Mouse (Mus musculus): ENCODE data around the gene Dnajb6. TPM values are rescaled to one million over a fixed set of nuclear protein-coding genes. Genes with fewer than 3 reads are reported as not detected.
"Not testable (repeated sequence)": the region's sequence is repeated elsewhere in the genome, so short reads cannot be mapped to it uniquely, and the experiment has no call there.

Gene Dnajb6
- polyA plus RNA-seq, 1 experiment from 2014 or later: 189 TPM

GRCm38 (mm10) chr5:29759318-29759717 lies 23.8 kb downstream of the Dnajb6 start:
- DNase-seq (ENCODE audit: low spot score): no peak

GRCm38 (mm10) chr5:29770935-29771334 lies 35.4 kb downstream of the Dnajb6 start:
- no peak for DNase-seq (ENCODE audit: low spot score)

DNA sequence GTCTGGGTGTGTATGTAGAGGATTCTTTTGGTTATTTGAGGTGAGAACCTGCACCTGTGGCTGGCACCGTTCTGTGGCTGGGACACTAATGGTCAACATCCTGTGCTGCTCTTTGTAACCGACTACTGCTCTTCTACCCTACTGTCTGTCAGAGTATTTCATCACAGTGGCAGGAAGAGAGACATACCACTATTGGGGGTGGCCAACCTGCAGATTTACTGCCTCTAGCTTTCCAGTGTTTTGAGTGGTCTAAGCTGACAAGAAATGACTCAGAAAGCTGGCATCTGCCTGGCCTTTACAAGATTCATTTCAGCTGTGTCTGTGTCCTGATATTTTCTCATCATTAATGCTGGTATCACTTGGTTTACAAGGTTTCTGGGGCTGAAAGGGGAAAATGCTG lies 36.5 kb downstream of the Dnajb6 start:
- DNase-seq (ENCODE audit: low spot score): no peak

GRCm38 (mm10) chr5:29772651-29773330 lies 37.3 kb downstream of the Dnajb6 start:
- no peak for DNase-seq (ENCODE audit: low spot score)

DNA sequence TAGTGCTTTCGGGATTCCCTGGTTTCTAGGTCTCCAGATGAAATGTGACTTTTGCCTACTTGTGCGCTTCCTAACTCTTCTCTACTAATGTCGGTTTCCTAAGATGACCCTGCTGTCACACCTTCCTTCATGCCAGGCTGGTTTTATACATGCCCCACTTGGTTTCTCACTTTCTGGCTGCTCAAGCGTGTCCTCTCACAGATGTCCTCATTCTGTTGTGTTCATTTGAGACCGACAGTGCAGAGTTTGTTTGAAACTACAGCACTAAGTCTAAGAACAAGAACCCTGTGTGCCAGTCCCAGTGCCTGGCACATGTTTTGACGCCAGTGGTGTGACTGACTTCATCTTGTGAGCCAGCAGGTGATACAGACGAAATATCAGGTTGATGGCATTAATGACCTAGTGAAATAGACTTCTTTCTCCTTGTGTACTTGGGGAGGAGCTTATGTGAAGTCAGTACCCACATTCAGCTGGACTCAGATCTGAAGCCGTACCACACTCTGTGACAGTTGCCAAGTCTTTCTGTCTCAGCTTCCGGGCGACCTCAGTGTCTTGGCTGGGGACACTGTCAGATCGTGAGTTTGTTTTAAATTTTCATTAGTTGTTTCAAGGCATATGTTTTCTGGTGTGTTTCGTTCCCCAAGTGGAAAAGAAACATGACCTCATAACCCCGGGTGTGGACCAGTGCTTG lies 38.1 kb downstream of the Dnajb6 start:
- DNase-seq (ENCODE audit: low spot score): no peak

DNA sequence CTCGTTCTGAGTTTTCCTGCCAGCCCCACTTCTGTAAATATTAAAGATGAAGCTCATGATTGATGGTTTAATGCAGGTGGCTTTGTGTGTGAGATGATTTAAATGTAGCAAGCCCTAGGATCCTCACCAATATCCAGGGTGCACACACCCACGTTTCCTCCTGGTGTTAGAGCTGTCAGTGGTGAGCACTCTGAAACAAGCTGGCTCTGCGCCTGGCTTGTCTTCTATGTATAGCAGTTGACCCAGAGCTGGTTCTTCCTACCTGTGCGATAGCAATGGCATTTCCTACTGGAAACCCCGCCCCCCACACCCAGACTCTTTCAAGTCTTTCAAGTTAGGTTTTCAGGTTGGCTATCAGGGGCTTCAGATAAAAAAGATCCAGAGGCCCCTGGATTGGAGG lies 39.9 kb downstream of the Dnajb6 start:
- DNase-seq (ENCODE audit: low spot score): no peak

DNA sequence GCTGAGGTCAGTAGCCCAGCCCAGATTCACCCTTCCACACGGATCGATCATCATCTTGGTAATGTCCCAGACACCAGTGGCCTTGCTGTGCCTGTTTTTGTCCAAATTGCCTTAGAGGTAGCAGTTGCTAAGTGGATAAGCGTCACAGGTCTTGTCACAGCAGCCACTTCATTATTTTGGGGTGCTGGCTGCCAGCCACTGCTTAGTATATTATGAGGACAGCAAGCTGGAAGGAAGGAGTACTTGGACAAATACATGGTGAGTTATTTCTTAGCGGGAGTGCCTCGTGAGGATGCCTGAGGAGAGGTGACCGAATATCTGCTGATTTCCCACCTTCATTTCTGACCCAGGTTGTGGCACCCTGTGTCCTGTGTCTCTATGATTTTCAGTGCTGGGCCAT lies 42.5 kb downstream of the Dnajb6 start:
- DNase-seq (ENCODE audit: low spot score): no peak

DNA sequence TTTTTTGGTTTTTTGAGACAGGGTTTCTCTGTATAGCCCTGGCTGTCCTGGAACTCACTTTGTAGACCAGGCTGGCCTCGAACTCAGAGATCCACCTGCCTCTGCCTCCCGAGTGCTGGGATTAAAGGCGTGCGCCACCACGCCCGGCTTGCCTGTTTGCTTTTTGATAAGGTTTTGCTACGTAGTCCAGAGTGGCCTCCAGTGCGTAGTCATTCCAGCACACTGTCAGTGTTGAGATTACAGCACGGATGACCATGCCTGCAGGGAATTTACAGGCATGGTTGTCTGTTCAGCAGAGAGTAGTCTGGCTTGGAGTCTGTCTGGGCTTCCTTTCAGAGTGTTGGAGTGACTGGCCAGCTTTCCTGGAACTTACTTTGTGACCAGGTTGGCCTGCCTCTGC lies 44.2 kb downstream of the Dnajb6 start:
- DNase-seq (ENCODE audit: low spot score): not testable (repeated sequence)

DNA sequence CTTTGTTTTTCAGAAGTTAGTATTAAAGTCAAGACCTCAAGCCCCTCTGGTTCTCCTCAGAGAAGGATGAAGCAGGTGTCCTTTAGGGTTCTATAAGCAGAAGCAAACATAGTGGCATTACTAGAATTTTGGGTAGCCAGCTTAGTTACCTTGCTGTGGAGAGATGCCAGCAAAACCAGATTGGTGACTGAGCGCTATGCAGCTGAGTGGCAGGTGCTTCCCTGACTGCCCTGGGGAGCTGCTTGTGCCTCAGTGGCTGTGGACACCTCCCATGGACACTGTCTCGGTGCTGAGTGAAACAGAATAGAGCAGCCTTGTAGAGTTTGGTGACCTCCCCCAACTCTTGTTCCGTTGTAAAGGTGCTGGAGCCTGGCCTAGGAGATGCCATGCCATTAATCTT lies 46.8 kb downstream of the Dnajb6 start:
- no peak for DNase-seq (ENCODE audit: low spot score)

DNA sequence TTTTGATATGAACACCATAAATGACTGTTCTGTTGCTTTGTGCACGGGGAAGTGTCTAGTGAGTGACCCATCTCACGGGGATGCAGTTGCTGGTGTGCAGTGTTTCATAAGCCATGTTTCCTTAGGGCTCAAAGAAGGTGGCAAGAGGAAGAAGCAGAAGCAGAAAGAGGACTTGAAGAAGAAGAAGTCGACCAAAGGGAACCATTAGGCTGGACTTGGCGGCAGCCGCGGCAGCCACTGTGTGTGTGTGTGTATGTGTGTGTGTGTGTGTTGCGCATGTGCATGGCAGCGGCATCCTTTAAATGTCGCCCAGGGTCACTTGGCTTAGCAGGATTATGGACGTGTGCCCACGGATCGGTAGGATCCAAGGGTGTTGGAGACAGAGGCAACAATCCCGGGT lies 49.4 kb downstream of the Dnajb6 start:
- DNase-seq (ENCODE audit: low spot score): not testable (repeated sequence)

DNA sequence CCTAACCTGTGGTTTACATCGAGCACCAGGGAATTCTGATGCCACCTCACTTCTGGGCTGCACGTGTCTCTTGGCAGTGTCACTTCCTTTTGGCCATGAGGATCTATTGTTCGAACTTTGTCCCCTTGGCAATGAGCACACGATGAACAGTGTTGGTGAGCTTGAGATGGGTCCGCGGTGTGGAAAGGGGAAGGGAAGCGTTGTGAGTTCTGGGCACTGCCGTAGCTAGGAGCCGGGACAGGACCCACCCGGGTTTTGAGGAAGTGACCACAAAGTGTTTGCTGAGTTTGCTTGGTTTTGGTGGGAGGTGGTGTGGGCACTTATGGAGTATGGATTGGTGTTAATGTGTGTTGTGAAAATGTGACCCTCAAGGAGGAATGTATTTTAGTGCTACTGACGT lies 50.5 kb downstream of the Dnajb6 start:
- not testable (repeated sequence) for DNase-seq (ENCODE audit: low spot score)

DNA sequence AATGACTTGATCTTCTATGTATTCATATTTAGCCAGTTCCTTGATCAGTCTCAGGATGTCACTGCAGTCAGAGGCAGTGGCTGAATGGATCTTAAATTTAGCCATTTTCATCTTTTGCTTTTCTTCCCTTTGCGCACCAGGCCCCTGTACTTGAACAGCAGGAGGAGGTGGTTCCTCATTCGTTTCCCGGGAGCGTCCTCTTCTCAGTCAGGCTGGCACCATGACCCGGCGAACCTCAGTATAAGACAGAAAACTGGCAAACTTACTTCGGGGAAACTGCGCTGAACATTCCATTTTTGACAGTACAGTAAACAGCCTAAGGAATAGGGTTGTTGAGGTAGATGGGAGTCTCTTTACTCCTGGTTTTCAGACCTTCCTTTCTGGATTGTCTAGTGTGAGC lies 59.4 kb downstream of the Dnajb6 start:
- DNase-seq (ENCODE audit: low spot score): not testable (repeated sequence)

DNA sequence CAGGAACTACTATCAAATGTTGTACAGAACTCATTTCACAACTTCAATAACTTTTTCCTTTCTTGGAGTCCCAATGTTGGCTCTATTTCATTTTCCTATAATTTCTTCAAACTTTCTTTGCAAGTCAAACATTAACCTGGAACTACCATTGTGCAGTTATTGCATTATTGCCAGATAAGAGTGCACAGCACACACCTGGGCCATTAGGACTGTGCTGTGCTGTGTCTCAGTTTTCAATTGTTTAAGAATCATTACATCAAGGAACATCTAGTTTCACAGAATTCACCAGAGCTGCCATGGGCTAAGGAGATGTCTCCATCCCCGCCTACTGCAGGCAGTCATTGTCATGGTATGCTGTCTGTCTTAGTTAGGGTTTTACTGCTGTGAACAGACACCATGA lies 73.5 kb downstream of the Dnajb6 start:
- DNase-seq (ENCODE audit: low spot score): no peak

- not testable (repeated sequence) for DNase-seq (ENCODE audit: low spot score)
Measured at GRCm38 (mm10) chr5:29811377-29811921, 76.0 kb downstream of the Dnajb6 start.

- DNase-seq (ENCODE audit: low spot score): no peak
Measured at GRCm38 (mm10) chr5:29816523-29817242, 81.2 kb downstream of the Dnajb6 start.

DNA sequence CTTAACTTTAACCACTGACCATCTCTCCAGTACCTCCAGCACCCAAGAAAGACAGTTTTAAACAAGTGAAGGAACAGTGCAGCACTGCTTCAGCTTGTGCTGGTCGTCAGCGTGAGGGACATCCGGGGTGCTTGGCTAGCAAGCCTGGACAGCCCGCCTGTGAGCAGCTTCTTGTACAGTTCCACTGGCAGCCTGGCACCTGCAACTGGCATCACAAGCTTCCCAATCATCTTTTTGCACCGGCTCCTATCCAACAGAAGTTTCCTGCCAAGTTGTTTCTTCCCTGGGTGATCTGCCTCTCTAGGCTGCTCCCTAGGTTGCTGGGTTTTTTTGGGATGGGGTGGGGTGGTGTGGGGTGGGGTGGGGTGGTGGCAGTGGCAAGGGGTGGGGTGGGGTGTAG lies 81.9 kb downstream of the Dnajb6 start:
- DNase-seq (ENCODE audit: low spot score): no peak

- no peak for DNase-seq (ENCODE audit: low spot score)
Measured at GRCm38 (mm10) chr5:29818287-29818686, 82.8 kb downstream of the Dnajb6 start.

DNA sequence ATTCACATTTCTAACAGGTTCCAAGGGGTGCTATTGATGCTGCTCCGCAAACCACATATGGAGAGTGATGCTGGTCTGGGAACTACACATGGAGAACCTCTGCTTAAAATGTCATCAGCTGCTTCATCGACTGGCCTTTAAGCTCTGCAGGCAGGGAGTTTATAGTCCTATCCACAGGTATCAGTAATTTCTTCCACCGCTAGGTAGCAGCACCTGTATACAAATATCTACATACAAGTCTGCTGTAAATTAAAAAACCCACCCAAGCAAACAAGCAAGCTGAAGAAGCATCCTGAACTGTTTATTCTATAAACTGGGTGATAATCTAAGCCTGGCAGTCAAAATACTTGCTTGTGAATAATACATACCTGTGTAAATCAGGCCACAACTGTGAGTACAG lies 89.3 kb downstream of the Dnajb6 start:
- DNase-seq (ENCODE audit: low spot score): peak; percentile 38

GRCm38 (mm10) chr5:29826780-29827179 lies 91.3 kb downstream of the Dnajb6 start:
- DNase-seq (ENCODE audit: low spot score): no peak

DNA sequence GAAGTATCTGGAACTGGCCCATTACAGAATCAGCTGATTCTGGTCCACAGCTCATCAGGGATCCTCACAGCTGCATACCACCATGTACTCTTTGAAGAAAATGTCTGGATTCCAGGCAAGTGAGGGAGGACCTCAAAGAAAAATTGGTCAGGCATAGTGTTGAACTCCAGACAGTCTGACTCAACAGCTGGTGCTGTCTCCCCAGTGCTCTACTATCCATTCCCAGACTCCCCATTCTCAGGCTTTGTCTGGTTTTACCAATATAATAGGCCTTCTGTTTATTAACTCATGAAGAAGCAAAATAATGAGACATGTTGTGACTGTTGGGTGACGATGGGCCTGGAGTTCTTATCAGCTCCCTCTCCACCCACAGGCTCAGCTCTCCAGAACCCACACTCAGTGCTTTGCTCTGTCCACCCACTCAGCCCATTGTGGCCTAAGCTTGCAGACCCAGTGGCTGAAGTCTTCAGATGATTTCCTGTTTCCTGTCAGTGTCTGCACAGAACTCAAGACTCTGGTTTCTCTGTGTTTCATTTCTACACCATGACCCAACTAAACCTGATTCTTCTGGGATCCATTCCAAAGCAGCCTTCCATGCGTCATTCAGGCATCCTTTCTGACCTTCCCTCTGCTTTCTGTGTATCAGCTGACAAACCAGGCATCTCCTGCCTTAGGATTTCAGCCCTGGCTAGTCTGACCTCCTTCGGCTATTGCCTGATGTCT lies 107.1 kb downstream of the Dnajb6 start:
- DNase-seq (ENCODE audit: low spot score): no peak

GRCm38 (mm10) chr5:29845038-29845437 lies 109.5 kb downstream of the Dnajb6 start:
- no peak for DNase-seq (ENCODE audit: low spot score)

Measured in thymus, postnatal 0 days (tissue).